Mouse (Mus musculus) small intestine, adult 2 months (tissue): ENCODE results near the gene Cped1. TPM values are rescaled to one million over a fixed set of nuclear protein-coding genes. Genes with fewer than 3 reads are reported as not detected.

Experiments
- H3K27ac ChIP-seq: fragments of 200-500 bp; 2 replicates; pipeline ENCODE4 v1.5.1; 2012; ENCODE audit warnings: low read depth, low read length, control low read depth, inconsistent platforms; ENCODE audit not compliant: insufficient read depth
- H3K27me3 ChIP-seq: fragments of 200-500 bp; 2 replicates; pipeline ENCODE4 v1.6.1; 2012; ENCODE audit warnings: mild to moderate bottlenecking, moderate library complexity, low read length, inconsistent platforms; ENCODE audit not compliant: control insufficient read depth, insufficient read depth
- H3K36me3 ChIP-seq: fragments of 200-500 bp; 2 replicates; pipeline ENCODE4 v1.6.1; 2012; ENCODE audit warnings: mild to moderate bottlenecking, low read length, control low read depth, inconsistent platforms; ENCODE audit not compliant: control insufficient read depth, insufficient read depth
- H3K4me1 ChIP-seq: fragments of 200-500 bp; 2 replicates; pipeline ENCODE4 v1.6.1; 2012; ENCODE audit warnings: low read length, inconsistent platforms, mixed read lengths; ENCODE audit not compliant: control insufficient read depth, insufficient read depth, insufficient read length
- H3K4me3 ChIP-seq: fragments of 200-500 bp; 2 replicates; pipeline ENCODE4 v1.5.1; 2012; ENCODE audit warnings: low read depth, mild to moderate bottlenecking, control low read depth, inconsistent platforms, low read length, moderate library complexity
- CTCF ChIP-seq: fragments of 200-500 bp; IDR thresholded peaks from 2 replicates; pipeline ENCODE4 v1.5.1; 2012; ENCODE audit warnings: low read depth, mild to moderate bottlenecking, control low read depth, inconsistent platforms, low read length, moderate library complexity, mixed read lengths; ENCODE audit not compliant: insufficient replicate concordance, insufficient read length; ENCODE audit errors: extremely low read depth
- POLR2A ChIP-seq: fragments of 200-500 bp; IDR thresholded peaks from 2 replicates; pipeline ENCODE4 v1.6.1; 2012; ENCODE audit warnings: low read depth, mild to moderate bottlenecking, control low read depth, inconsistent platforms, low read length, moderate library complexity
- WGBS: fragments of 180-500 bp; shearing (Covaris S2); methylation state at CpG from one replicate; pipeline ENCODE4 v1.1.7; 2018; 5-methylcytosine and 5-hydroxymethylcytosine counted together
- polyA plus RNA-seq: library from polyadenylated mRNA; depleted of rRNA; stranded (reverse); fragments of >200 nt; gene quantifications from 2 replicates; pipeline ENCODE4 v1.2.3, GENCODE M21; 2012

Gene Cped1
- polyA plus RNA-seq, 1 experiment: 4.6 TPM

DNA sequence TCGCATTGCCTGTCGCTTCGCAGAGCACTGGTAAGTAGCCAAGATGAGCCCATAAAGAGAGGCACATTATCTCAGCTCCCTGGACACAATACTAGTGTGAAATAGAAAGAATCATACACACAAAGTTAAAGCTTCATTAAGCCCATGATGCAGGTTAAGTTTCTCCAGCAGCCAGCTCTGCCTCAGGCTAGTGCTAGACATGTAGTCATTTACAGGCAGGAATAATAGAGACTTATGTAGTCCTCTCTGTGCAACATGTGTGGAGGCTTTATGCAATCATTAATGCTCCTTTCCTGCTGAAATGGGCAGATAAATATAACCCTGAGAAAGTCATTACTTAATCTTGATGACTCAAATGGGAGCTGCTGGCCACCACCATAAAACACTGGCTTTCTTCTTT is 216.2 kb downstream of the Cped1 start:
- no peaks in the 10 kb centered on the region for H3K4me1 ChIP-seq
- H3K27ac ChIP-seq: no peak overlapping the region
- 86% methylated on average over 3 of the region's 3 CpGs for WGBS
- H3K36me3 ChIP-seq: no peaks in the 10 kb centered on the region
- H3K27me3 ChIP-seq: no peaks in the 10 kb centered on the region
- no peak overlapping the region for H3K4me3 ChIP-seq
- TF ChIP-seq CTCF (no peak), POLR2A (no peak)

DNA sequence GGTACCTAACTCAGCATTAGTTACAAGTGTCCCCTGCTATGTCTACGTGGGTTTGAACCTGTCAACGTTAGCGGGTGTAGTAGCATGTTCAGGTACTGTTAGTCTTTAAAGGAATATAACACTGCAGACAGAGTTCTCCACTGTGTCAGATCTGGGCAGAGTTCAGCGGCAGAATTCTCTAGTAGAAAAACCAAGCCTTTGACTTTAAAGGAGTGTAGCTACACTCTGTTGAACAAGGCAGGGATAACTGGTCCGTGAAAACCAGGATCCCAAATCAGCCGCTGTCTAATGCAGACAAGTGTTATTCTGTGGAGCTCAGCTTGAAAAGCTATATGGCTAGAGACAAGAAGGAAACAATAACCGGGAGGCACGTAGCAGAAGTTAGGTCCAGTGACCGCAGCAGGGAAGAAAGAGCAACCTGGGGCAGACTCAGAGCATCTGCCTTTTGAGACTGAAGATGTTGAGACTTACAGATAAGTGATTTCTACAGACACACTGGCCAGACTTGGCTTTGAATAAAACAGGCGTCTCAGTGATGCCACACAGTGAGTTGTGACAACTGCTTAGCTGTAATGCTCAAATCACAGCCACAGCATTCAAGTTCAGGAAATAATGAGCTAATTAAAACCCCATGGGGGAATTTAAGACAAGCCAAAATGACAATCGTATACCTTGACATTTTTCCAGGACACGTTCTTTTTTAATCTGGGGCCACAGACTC is 219.5 kb downstream of the Cped1 start:
- TF ChIP-seq CTCF: no peak
- no peak for TF ChIP-seq POLR2A
- Histone ChIP-seq H3K27me3 (no peaks in the 10 kb centered on the region), H3K4me3 (no peak overlapping the region), H3K36me3 (no peaks in the 10 kb centered on the region), H3K27ac (no peak overlapping the region), H3K4me1 (no peaks in the 10 kb centered on the region)
- 82% methylated on average over 12 of the region's 12 CpGs for WGBS

DNA sequence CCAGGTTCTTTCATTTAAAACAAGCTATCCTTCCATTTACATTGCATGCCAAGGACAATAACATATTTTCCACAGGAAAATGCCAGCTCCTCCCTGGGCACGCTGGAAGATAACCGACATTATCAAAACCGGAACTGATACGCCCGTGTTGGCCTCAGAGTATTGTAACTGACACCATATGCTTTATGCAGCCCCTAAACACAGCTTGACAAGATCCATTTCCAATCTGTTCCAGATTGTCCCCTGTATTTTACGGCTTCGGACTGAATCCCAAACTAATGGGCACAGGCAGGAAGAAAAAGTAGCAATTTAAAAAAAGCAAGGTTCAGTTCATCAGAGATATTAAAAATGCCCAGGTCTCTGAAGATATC is 220.0 kb downstream of the Cped1 start:
- Histone ChIP-seq H3K4me1 (no peaks in the 10 kb centered on the region), H3K27me3 (no peaks in the 10 kb centered on the region), H3K36me3 (no peaks in the 10 kb centered on the region), H3K4me3 (no peak overlapping the region), H3K27ac (peak overlapping the region; percentile 28; the same call in 1 of the 2 replicates)
- TF ChIP-seq CTCF: no peak
- no peak for TF ChIP-seq POLR2A
- 66% methylated on average over 7 of the region's 7 CpGs for WGBS

DNA sequence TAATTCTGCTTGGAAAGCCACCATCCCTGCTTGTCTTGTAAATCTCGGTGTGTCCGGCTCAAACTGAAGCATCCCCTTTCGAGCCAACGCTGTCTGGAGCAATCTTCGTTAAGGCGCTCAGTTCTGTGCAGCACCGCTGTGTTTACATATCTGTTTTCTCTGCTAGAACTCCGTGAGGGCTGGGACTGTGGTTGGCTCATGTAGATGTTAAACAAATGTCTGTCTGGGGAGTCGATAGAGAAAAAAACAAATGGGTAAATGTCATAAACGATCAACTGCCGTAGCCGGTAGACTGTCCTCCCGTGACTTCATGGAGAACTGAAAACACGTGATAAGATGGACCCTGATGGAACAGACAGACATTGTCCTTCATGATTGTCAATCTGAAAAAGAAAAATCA is 220.5 kb downstream of the Cped1 start:
- Histone ChIP-seq H3K36me3 (no peaks in the 10 kb centered on the region), H3K27ac (peak overlapping the region; percentile 28; the same call in 1 of the 2 replicates), H3K27me3 (no peaks in the 10 kb centered on the region), H3K4me1 (no peaks in the 10 kb centered on the region), H3K4me3 (no peak overlapping the region)
- TF ChIP-seq CTCF (no peak), POLR2A (no peak)
- WGBS: 66% methylated on average over 14 of the region's 14 CpGs

DNA sequence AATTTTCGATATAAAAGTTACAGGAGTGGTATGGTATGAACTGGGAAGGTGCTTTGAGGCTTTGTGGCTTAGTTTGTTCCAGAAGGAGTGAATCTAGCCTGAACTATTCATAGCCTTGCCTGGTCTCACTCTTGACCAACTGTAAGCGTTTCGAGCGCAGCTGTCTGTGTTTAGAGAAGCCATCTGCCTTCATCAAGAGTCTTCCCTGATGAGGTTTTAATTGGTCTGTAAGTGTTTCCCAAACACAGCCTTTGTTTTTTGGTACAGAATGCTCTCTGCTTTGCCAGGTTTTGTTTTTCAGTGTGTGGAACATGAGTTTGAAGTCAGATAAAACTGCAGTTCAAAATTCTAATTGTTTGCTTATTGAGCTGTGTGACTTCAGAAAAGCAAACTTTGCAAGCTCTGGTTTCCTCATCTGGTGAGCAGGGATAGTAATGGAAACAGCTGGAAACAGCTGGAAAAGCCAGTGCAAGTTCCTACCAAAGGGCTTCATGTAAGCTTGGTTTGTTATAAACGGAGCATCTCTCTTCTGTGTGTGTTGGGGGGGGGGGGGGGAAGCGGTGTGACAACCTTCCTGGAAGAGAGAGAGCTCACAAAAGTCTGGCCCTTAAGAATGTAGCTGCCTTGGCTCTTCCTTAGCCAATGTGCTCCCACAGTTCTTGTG is 221.0 kb downstream of the Cped1 start:
- no peak overlapping the region for H3K4me3 ChIP-seq
- no peak overlapping the region for H3K27ac ChIP-seq
- H3K27me3 ChIP-seq: no peaks in the 10 kb centered on the region
- WGBS: 65% methylated on average over 6 of the region's 6 CpGs
- TF ChIP-seq CTCF (no peak), POLR2A (no peak)
- no peaks in the 10 kb centered on the region for H3K36me3 ChIP-seq
- H3K4me1 ChIP-seq: no peaks in the 10 kb centered on the region

DNA sequence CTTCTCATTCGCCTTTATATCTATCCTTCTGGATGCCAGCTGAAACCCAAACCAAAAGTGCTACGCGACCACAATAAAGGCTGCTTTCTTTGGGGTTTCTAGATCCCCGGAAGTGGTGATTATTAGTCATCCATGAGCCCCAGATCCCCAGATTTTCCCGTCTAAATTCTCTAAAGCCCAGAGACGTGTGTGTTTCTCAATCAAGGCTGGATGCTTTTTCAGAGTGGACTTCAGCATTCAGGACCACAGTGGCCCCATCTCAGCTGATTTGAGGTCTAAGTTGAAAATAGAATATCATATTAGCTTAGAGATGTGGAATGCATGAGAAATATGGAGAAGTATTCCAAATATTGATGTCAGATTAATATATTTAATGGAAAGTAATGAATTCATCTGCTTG is 226.4 kb downstream of the Cped1 start:
- no peaks in the 10 kb centered on the region for H3K36me3 ChIP-seq
- no peaks in the 10 kb centered on the region for H3K4me1 ChIP-seq
- H3K27ac ChIP-seq: no peak overlapping the region
- 81% methylated on average over 6 of the region's 6 CpGs for WGBS
- TF ChIP-seq CTCF (no peak), POLR2A (no peak)
- no peaks in the 10 kb centered on the region for H3K27me3 ChIP-seq
- no peak overlapping the region for H3K4me3 ChIP-seq

DNA sequence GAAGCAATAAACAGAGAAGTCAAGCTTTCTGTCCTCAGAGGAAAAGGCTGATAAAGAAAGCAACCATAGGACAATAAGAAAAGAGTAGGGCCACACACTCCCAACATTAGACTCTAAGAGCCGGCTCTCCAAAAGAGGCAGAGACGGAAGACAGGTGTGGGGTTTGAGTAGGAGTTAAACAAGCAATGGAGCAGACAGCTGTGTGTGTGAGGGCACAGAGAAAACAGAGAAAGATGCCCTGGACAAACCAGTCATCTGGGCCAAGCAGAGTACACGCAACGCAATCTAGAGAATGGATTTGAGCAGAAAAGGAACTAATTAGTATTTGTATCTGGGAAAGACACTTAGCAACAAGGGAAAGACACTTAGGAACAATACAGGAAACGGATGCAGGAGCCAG is 227.5 kb downstream of the Cped1 start:
- WGBS: 86% methylated on average over 5 of the region's 5 CpGs
- H3K4me3 ChIP-seq: no peak overlapping the region
- H3K36me3 ChIP-seq: no peaks in the 10 kb centered on the region
- TF ChIP-seq CTCF (no peak), POLR2A (no peak)
- no peaks in the 10 kb centered on the region for H3K27me3 ChIP-seq
- H3K4me1 ChIP-seq: no peaks in the 10 kb centered on the region
- H3K27ac ChIP-seq: no peak overlapping the region

DNA sequence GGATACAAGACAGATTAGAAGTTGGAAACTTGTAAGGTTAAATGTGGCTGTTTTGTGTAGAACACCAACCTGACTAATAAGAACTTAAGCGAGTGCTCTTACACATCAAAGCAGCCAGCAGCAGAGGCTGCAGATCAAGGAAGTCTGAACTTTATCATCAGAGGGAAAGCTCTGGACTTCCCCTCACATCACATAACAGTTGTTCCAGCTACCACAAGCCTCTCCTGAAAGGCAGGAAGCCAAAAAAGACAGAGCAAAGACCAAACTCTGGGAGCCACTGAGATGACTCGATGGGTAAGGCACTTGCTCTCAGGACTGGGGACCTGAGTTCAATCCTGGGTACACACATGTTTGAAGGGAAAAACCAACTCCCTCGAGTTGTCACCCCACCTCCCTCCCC is 228.1 kb downstream of the Cped1 start:
- WGBS: 30% methylated on average over 3 of the region's 3 CpGs

More for the DNA sequence above, 228.1 kb downstream of the Cped1 start:
- Histone ChIP-seq H3K36me3 (no peaks in the 10 kb centered on the region), H3K4me3 (no peak overlapping the region), H3K27ac (no peak overlapping the region), H3K27me3 (no peaks in the 10 kb centered on the region), H3K4me1 (no peaks in the 10 kb centered on the region)
- TF ChIP-seq POLR2A (no peak), CTCF (no peak)
